Mouse (Mus musculus): Measurements from ENCODE around the gene Eri3. TPM values are rescaled to one million over a fixed set of nuclear protein-coding genes. Genes with fewer than 3 reads are reported as not detected.

The Eri3 gene
- polyA plus RNA-seq, 1 experiment from 2014 or later, result 266 TPM

DNA sequence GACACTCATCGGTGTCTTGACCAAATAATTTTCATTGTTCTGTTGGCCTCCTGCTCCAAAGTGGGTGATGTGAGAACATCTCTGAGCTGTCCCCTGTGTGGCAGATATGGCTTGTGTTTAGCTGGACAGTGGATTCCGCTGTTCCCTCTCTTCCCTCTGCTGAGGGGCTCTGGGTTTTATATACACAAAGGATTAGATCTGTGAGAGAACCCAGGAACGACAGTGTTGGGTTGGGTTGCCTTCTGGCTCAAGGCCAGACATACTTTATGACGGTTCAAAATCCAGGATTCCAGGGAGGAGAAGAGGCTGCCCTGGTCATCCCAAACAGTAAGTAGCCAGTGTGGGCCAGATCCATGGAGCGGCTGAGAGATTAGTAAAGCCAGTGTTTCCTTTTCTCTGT, 83.4 kb downstream of the Eri3 start:
- no peaks in the 10 kb centered on the region for H3K36me3 ChIP-seq
- H3K4me1 ChIP-seq (replicated peaks), result peaks cover 36% of the 10 kb centered on the region
- no peaks in the 10 kb centered on the region for H3K27me3 ChIP-seq

DNA sequence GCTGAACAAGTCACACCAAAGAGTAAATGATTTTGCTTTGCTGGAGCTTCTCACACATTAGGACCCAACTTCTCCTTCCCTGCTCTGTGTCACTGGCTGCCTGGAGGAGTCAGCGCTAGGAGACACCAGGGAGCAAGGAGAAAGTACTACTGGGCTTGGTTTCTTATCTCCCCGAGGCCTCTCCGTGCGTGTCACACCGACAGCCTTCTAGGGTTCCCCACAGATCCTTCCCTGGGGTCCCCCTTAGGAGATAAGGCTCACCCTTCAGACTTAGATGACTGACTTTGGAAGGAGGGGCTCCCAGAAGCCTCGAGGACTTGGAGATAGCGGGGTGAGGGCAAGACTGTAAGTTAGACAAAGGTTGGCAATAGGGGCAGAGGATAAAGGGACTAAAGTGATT, 84.5 kb downstream of the Eri3 start:
- Histone ChIP-seq H3K9ac (no peak overlapping the region), H3K27me3 (no peaks in the 10 kb centered on the region), H3K9me3 (no peaks in the 10 kb centered on the region), H3K4me3 (no peak overlapping the region), H3K36me3 (no peaks in the 10 kb centered on the region), H3K4me1 (replicated peaks) (peaks cover 35% of the 10 kb centered on the region), H3K4me2 (no peak overlapping the region), H3K27ac (replicated peaks) (no peak overlapping the region)
- no peak for ATAC-seq (ENCODE audit: low FRiP score, low read depth)
- WGBS, result 90% methylated on average over 7 of the region's 7 CpGs

More for the DNA sequence above, 83.4 kb downstream of the Eri3 start:
- H3K4me3 ChIP-seq, result no peak overlapping the region
- no peak for ATAC-seq (ENCODE audit: low FRiP score, low read depth)
- no peak overlapping the region for H3K9ac ChIP-seq
- no peak overlapping the region for H3K27ac ChIP-seq (replicated peaks)
- no peak overlapping the region for H3K4me2 ChIP-seq
- WGBS, result 81% methylated on average over 5 of the region's 5 CpGs
- H3K9me3 ChIP-seq, result no peaks in the 10 kb centered on the region

DNA sequence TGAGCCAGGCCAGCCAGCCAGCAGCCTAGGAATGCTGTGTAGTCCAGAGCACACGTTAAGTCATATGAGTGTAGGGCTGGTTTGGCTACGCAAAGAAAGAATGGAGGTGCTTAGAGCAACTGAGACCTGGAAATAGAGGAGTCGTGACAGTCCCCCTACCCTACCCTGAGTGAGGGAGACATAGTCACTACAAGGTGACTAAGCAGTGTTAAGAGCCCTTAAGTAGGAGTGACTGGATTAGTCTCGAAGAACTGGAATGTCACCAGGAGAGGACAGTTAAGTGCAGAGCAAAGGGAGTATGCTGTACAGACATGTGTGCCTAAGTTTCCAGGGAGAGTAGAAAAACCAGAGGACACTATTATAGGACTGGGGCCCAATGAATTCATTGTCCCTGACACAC, 86.0 kb downstream of the Eri3 start:
- Histone ChIP-seq H3K4me1 (replicated peaks) (peaks cover 21% of the 10 kb centered on the region), H3K36me3 (no peaks in the 10 kb centered on the region), H3K27ac (replicated peaks) (peak overlapping the region; percentile 70; the same call in 1 of the 2 replicates), H3K27me3 (no peaks in the 10 kb centered on the region), H3K4me2 (no peak overlapping the region), H3K9ac (no peak overlapping the region), H3K9me3 (no peaks in the 10 kb centered on the region), H3K4me3 (no peak overlapping the region)
- 86% methylated on average over 4 of the region's 4 CpGs for WGBS
- no peak for ATAC-seq (ENCODE audit: low FRiP score, low read depth)

DNA sequence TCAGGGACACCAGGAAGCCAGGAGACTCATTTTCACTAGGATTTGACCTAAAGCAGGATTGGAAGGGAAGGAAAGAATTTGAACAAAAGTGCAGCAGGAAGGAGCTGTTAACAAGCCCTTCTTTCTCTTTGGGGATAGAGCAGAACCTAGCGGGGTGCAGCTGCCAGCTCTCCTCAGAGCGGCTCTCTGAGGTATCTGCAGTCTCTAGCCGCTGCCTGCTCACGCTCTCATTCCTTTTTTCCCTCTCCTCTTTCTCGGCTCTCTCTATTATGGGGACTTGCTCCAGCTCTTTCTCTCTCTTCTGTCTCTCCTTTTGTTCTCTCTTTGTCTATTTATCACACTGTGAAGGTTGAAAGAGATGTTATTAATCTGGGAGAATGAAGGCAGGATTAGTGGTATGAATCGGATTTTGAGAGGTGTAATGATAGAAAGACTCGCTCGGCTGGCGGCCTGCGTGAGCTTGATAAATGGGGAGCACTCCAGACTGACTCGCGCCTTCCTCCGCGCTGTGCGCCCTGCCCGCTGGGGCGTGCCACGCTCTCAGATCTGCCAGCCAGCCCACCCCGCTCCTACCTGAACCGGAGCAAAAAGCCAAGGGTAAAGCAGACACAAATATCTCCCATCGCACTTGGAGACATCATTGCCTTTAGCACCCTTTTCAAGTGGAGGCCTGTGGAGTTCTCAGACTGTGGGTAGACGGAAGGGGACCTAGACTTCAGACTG, 86.9 kb downstream of the Eri3 start:
- 0 out of 2 replicates have a peak, but pooled peaks have one; percentile 59 for ATAC-seq (ENCODE audit: low FRiP score, low read depth)
- no peaks in the 10 kb centered on the region for H3K27me3 ChIP-seq
- H3K4me3 ChIP-seq, result no peak overlapping the region
- H3K9me3 ChIP-seq, result no peaks in the 10 kb centered on the region
- H3K4me2 ChIP-seq, result no peak overlapping the region
- no peak overlapping the region for H3K9ac ChIP-seq
- H3K27ac ChIP-seq (replicated peaks), result peak overlapping the region; percentile 70
- H3K36me3 ChIP-seq, result no peaks in the 10 kb centered on the region
- 29% methylated on average over 22 of the region's 22 CpGs for WGBS
- H3K4me1 ChIP-seq (replicated peaks), result peaks cover 21% of the 10 kb centered on the region

DNA sequence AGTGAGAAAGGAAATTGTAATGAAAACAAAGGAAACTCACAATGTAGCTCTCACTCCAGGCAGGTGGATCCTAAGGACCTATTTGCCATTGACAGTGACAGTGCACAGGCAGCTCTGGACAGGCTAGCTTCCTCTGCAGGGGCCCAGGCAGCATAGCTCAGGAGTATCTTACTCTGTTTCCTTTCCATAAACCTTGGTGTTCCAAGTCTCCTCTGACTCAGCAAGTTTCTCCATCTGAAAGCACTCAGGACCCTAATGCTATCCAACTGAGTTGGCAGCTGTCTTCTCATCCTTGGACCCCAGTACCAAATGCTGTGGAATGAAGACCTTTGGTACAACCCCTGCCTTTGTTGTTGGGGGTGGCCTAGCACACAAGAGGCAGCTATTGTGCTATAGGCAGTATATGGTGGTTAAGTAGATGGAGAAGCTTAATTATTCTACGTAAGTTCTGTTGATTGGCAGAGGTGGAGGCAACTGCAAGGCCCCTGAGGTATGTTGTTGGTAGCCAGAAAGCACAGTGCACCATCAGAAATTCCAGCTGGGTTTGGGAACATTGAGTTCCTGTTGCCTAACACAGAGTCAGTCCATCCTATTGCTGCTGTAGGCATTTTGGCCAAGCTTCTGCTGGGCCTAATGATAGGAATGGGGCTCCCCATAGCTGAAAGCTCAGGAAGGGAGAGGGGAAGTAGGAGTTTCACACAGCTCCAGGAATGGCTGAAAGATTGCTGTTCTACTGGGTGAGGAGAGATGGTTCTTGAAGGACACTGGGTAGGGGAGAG, 90.9 kb downstream of the Eri3 start:
- Histone ChIP-seq H3K4me3 (no peak overlapping the region), H3K36me3 (no peaks in the 10 kb centered on the region), H3K9ac (no peak overlapping the region), H3K27me3 (no peaks in the 10 kb centered on the region), H3K27ac (replicated peaks) (no peak overlapping the region), H3K9me3 (no peaks in the 10 kb centered on the region), H3K4me1 (replicated peaks) (peaks cover 36% of the 10 kb centered on the region), H3K4me2 (no peak overlapping the region)
- no peak for ATAC-seq (ENCODE audit: low FRiP score, low read depth)
- WGBS, result 85% methylated on average over 1 of the region's 1 CpGs

DNA sequence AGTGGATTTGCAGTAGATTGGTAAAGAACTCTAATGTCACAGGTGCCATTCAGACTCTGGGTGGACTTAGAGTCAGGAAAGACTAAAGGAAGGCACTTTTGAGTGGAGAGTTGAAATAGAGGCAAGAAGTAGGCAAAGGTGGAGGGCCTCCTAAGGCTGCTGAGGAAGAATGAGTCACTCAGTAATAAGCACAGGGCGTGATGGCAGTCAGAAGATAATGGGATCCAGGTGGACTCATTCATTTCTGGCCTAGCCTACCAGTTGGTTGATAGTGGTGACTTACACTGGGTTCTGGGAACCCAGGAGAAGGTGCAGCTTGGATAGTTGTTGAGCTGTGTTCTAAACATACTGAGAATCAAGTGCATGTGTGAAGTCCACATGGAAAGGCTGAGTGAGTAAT, 91.6 kb downstream of the Eri3 start:
- Histone ChIP-seq H3K4me1 (replicated peaks) (peaks cover 36% of the 10 kb centered on the region), H3K9me3 (no peaks in the 10 kb centered on the region), H3K4me2 (no peak overlapping the region), H3K27me3 (no peaks in the 10 kb centered on the region), H3K4me3 (no peak overlapping the region), H3K27ac (replicated peaks) (no peak overlapping the region), H3K36me3 (no peaks in the 10 kb centered on the region), H3K9ac (no peak overlapping the region)
- ATAC-seq (ENCODE audit: low FRiP score, low read depth), result no peak
- 94% methylated on average over 1 of the region's 1 CpGs for WGBS

DNA sequence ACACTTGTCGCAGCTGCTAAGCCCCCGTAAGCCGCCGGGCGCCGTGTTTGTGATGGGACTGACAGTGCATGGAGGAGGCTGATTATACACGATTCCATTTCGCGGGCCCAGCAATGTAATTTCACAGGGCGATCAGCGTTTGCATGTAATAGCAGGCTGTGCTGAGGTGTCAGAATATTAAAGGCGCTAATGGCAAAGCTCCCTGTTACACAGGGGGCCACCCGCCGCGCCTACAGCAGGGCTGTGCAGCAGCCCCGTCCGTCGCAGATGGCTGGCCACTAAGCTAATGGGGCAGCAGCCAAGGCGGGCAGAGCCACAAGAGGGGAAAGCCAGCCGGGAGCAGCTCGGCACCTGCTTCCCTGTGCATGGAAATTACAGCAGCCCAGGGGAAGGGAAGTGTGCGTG, 94.9 kb downstream of the Eri3 start:
- Histone ChIP-seq H3K9ac (peak overlapping the region; percentile 21), H3K27ac (replicated peaks) (peak overlapping the region; percentile 82), H3K36me3 (no peaks in the 10 kb centered on the region), H3K27me3 (no peaks in the 10 kb centered on the region), H3K4me3 (no peak overlapping the region), H3K4me2 (peak overlapping the region; percentile 38), H3K4me1 (replicated peaks) (peaks cover 49% of the 10 kb centered on the region), H3K9me3 (no peaks in the 10 kb centered on the region)
- 20% methylated on average over 22 of the region's 22 CpGs for WGBS
- peak; percentile 78 for ATAC-seq (ENCODE audit: low FRiP score, low read depth)

DNA sequence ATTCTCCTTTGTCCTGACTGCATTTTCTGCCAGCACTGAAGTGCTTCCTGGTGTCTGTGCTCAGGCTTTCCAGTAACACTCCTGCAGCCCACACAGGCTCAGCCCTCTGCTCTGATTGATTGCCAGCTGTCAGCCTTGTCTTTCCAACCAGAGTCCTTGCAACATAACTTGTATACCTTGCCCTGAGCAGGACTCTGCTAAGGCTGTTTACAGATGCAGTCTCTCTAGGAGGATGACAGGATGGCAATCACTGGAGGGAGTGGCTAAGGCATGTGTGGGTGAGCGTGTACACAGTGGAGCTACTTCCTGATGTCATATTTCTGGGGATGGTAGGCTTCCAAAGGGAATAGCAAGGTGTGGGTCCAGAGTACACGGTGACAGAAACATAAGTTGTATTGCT, 95.7 kb downstream of the Eri3 start:
- Histone ChIP-seq H3K27ac (replicated peaks) (peak overlapping the region; percentile 82), H3K36me3 (no peaks in the 10 kb centered on the region), H3K27me3 (no peaks in the 10 kb centered on the region), H3K9ac (no peak overlapping the region), H3K9me3 (no peaks in the 10 kb centered on the region), H3K4me1 (replicated peaks) (peaks cover 49% of the 10 kb centered on the region), H3K4me2 (no peak overlapping the region), H3K4me3 (no peak overlapping the region)
- 44% methylated on average over 2 of the region's 2 CpGs for WGBS
- ATAC-seq (ENCODE audit: low FRiP score, low read depth), result no peak; the same call in 1 of the 2 replicates

DNA sequence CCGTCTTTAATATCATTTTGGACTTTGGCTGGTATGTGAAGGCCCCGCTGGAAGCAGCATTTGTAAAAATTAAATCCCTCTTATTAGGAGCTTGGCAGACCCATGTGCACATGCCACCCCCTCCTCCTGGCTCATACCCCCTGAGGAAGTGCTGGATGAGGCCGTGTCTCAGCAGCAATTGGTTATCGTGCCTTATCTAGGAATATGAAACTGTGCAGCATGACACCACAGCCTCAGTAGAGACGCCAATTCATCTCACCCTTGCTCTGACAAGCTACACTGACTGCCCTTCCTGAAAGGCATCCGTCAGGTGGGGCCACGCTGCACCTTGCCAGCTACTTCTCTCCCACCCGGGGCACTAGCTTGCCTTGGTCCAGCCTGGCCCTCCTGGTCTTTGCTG, 96.3 kb downstream of the Eri3 start:
- ATAC-seq (ENCODE audit: low FRiP score, low read depth), result peak; percentile 45; the same call in 1 of the 2 replicates
- Histone ChIP-seq H3K4me3 (no peak overlapping the region), H3K4me1 (replicated peaks) (peaks cover 50% of the 10 kb centered on the region), H3K27me3 (no peaks in the 10 kb centered on the region), H3K4me2 (no peak overlapping the region; the same call in 1 of the 2 replicates), H3K9me3 (no peaks in the 10 kb centered on the region), H3K9ac (no peak overlapping the region; the same call in 1 of the 2 replicates), H3K27ac (replicated peaks) (peak overlapping the region; percentile 82), H3K36me3 (no peaks in the 10 kb centered on the region)
- 42% methylated on average over 8 of the region's 8 CpGs for WGBS

DNA sequence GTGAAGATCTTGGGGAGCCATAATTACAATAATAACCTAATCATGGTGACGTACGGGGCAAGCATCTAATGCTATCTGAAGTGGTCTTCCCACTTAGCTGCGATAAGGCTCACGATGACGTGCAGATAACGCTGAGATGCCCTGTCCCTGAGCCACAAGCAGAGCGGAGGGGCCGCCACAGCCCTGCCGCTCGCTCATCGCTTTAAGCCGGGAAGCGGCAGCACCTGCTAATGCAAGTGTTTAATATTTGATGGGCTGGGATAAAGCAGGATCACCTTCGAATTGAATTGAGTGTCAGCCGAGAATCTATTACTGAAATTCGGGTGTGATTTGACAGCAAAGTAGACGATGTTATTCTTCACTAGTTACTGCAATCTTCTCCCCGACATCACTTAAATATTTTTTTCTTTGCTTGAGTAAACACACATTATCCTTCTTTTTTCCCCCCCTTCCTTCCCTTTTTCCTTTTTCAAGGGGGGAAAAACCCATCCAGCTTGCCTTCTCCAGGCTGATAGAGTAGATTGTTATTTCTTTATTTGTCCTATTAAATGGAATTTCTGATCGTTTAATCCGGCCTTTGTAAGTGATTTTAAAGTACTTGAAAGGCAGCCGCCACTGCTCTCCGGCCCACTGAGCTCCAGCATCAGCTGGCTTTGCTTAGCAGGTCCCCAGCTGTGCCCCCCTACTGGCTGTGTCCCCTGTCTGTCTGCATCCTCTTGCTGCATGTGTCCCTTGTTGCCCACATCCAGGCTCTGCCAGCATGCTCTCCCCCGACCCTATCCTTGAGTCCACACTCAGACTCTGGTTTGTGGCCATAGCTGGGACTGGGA, 97.0 kb downstream of the Eri3 start:
- H3K9ac ChIP-seq, result no peak overlapping the region; the same call in 1 of the 2 replicates

DNA sequence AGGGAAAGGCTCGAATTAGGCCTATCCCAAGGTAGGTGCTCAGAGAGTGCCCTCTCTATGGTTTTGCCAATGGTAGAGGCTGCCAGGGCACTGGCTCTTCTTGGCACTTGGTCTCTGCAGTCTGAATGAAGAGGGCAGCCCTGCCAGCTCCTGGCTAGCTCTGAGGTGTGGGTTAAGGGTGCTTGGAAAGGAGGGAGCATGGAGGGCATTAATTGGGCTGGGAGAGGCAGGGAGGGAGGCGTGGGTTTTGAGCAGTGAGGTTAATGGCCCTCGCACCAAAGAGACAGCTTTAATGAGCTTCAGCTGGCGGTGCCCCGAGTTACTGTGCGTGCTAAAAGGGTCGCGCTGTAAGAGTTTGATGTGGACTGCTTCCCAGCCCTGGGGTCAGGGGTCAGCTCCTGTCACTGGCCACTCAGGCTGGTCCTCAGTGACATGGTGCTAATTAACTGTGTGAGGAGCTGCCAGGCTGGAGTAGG, 101.5 kb downstream of the Eri3 start:
- H3K9ac ChIP-seq, result no peak overlapping the region
- ATAC-seq (ENCODE audit: low FRiP score, low read depth), result peak; percentile 12; the same call in 1 of the 2 replicates

More for the DNA sequence above, 97.0 kb downstream of the Eri3 start:
- Histone ChIP-seq H3K4me1 (replicated peaks) (peaks cover 56% of the 10 kb centered on the region), H3K9me3 (no peaks in the 10 kb centered on the region), H3K36me3 (no peaks in the 10 kb centered on the region), H3K27ac (replicated peaks) (peak overlapping the region; percentile 82), H3K4me3 (no peak overlapping the region), H3K4me2 (no peak overlapping the region; the same call in 1 of the 2 replicates), H3K27me3 (no peaks in the 10 kb centered on the region)
- WGBS, result 31% methylated on average over 23 of the region's 23 CpGs
- no peak for ATAC-seq (ENCODE audit: low FRiP score, low read depth)

More for the DNA sequence above, 101.5 kb downstream of the Eri3 start:
- Histone ChIP-seq H3K27ac (replicated peaks) (no peak overlapping the region), H3K36me3 (no peaks in the 10 kb centered on the region), H3K27me3 (no peaks in the 10 kb centered on the region), H3K4me1 (replicated peaks) (peaks cover 51% of the 10 kb centered on the region), H3K9me3 (no peaks in the 10 kb centered on the region), H3K4me2 (no peak overlapping the region), H3K4me3 (no peak overlapping the region)
- WGBS, result 27% methylated on average over 8 of the region's 8 CpGs
